Mouse (Mus musculus) hindbrain, postnatal 0 days (tissue): Measurements from ENCODE around the gene Lmntd1. TPM values are rescaled to one million over a fixed set of nuclear protein-coding genes. Genes with fewer than 3 reads are reported as not detected.

Experiments used
- ATAC-seq: fragments of 200-750 bp; cut with Nextera tagmentation; 2 replicates; pipeline ENCODE4 v1.8.0; 2017; ENCODE audit warnings: mild to moderate bottlenecking, moderate TSS enrichment, moderate library complexity
- DNase-seq: peaks from one replicate; pipeline ENCODE4 v3.0.0-alpha.2; 2015; ENCODE audit warnings: low spot score
- H3K27ac ChIP-seq: fragments of 300-500 bp; sonication (generic); 2 replicates; pipeline ENCODE4 v1.5.1; 2014; ENCODE audit warnings: mild to moderate bottlenecking
- H3K27me3 ChIP-seq: fragments of 300-500 bp; sonication (generic); 2 replicates; pipeline ENCODE4 v1.6.1; 2014; ENCODE audit warnings: low read length, mixed read lengths; ENCODE audit not compliant: insufficient read depth
- H3K36me3 ChIP-seq: fragments of 300-500 bp; sonication (generic); 2 replicates; pipeline ENCODE4 v1.6.1; 2014; ENCODE audit warnings: low read length, mixed read lengths; ENCODE audit not compliant: insufficient read depth
- H3K4me1 ChIP-seq: fragments of 300-500 bp; sonication (generic); 2 replicates; pipeline ENCODE4 v1.6.1; 2014; ENCODE audit warnings: antibody characterized with exemption, low read length, mixed read lengths; ENCODE audit not compliant: insufficient read depth
- H3K4me2 ChIP-seq: fragments of 300-500 bp; sonication (generic); 2 replicates; pipeline ENCODE4 v1.6.1; 2014; ENCODE audit warnings: low read depth, mild to moderate bottlenecking, low read length, moderate library complexity, mixed read lengths
- H3K4me3 ChIP-seq: fragments of 300-500 bp; sonication (generic); 2 replicates; pipeline ENCODE4 v1.5.1; 2014; ENCODE audit warnings: low read length
- H3K9ac ChIP-seq: fragments of 300-500 bp; sonication (generic); replicated peaks from 2 replicates; pipeline ENCODE4 v1.6.1; 2014; ENCODE audit warnings: mild to moderate bottlenecking, low read length, moderate library complexity, mixed read lengths
- H3K9me3 ChIP-seq: fragments of 300-500 bp; sonication (generic); 2 replicates; pipeline ENCODE4 v1.6.1; 2016; ENCODE audit warnings: low read length, mixed read lengths
- CTCF ChIP-seq: IDR thresholded peaks from 2 replicates; pipeline ENCODE4 v1.5.1; 2016; ENCODE audit warnings: antibody characterized with exemption, control low read depth, low read depth
- WGBS: fragments of 180-500 bp; shearing (Covaris S2); extraction: QIAGEN DNeasy Blood & Tissue Kit; methylation state at CpG from one replicate; pipeline ENCODE4 v1.1.7; 2014; 5-methylcytosine and 5-hydroxymethylcytosine counted together
- polyA plus RNA-seq: library from polyadenylated mRNA; unstranded; fragments of >200 nt; fragmentation: Nextera tagmentation; extraction: Ambion mirVana; gene quantifications from 2 replicates; pipeline ENCODE4 v1.2.1, GENCODE M21; 2015
- total RNA-seq: library from RNA; depleted of rRNA; stranded (reverse); fragments of >200 nt; gene quantifications from 2 replicates; pipeline ENCODE4 v1.2.3, GENCODE M21; 2014

Gene Lmntd1
- total and polyA plus RNA-seq, 2 experiments from 2014 or later, result 1.5 to 2.3 TPM

DNA sequence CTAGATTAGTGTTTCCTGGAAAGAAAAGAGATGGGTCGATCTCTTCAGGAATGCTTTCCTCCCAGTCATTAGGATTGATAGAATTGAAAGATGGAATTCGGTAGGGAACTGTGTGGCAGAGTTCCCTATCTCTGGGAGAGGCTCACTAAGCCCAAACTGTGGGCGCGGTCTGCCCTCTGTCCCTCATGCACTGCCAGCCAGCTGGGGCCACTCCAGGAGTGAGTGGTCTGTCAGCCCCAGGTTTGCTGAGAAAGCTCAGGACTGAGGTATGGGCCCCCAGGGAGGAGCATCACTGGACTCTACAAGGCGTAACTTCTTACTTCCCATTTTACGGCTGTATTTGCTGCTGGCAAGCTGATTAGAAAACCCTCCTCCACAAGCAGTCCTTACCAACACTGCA, 22.1 kb downstream of the Lmntd1 start:
- no peak for TF ChIP-seq CTCF
- DNase-seq, result no peak
- Histone ChIP-seq H3K36me3 (no peaks in the 10 kb centered on the region), H3K4me2 (no peak overlapping the region), H3K27me3 (no peaks in the 10 kb centered on the region), H3K9ac (no peak overlapping the region), H3K4me1 (no peaks in the 10 kb centered on the region), H3K4me3 (no peak overlapping the region), H3K27ac (peak overlapping the region; percentile 34; the same call in 1 of the 2 replicates), H3K9me3 (no peaks in the 10 kb centered on the region)
- ATAC-seq, result no peak
- 73% methylated on average over 6 of the region's 6 CpGs for WGBS

DNA sequence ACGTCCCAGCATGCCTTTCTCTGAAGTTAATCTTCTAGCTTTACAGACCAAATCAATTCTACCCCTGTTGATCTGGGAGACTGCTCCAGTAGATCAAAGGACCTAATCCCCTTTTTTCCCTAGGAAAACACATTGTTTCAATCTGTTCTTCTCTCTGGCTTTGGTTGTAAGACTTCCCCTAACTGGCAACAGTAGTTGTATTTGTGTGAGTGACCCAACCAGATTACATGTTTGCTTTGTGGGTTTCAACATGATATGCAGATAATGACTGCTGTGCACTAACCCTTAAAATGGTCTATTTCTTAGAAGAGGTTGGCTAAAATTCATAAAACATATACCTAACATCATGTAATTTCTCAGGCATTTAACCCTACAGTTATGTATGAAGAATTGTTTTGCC, 22.5 kb downstream of the Lmntd1 start:
- 56% methylated on average over 1 of the region's 1 CpGs for WGBS
- Histone ChIP-seq H3K9me3 (no peaks in the 10 kb centered on the region), H3K27me3 (no peaks in the 10 kb centered on the region), H3K4me1 (no peaks in the 10 kb centered on the region), H3K4me2 (no peak overlapping the region), H3K36me3 (no peaks in the 10 kb centered on the region), H3K9ac (no peak overlapping the region), H3K4me3 (no peak overlapping the region), H3K27ac (no peak overlapping the region)
- DNase-seq (no peak), ATAC-seq (no peak)
- TF ChIP-seq CTCF, result no peak

DNA sequence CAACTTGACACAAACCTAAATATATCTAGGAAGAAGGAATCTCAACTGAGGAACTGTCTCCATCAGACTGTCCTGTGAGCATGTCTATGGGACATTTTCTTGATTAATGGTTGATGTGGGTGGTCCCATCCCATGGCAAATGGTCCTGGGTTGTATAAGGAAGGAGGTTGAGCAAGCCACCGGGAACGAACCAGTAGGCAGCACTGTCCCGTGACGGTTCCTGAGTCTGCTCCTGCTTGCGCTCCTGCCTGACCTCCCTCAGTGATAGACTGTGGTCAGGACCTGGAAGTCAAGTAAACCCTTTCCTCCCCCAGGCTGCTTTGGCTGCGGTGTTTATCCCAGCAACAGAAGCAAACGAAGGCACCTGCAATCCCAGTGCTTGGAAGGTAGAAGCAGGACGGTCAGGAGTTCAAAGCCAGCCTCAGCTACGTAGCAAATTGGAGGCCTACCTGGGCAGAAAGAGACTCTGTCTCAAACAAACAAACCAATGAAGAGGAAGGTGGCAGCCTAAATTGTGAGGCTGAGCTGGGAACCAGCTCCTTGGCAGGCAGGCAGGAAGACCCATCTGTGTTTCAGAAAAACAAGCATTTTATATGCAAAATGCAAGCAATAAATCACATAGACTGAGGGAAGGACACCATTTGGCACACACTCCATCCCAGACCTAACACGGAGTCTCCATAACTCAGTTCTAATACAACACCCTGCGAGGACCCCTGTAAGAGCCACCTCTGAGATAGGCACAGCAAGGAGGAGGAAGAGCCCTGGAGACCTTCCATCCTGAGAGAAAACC, 23.4 kb downstream of the Lmntd1 start:
- H3K27me3 ChIP-seq, result no peaks in the 10 kb centered on the region
- no peaks in the 10 kb centered on the region for H3K9me3 ChIP-seq
- TF ChIP-seq CTCF, result no peak
- H3K4me1 ChIP-seq, result no peaks in the 10 kb centered on the region
- H3K4me2 ChIP-seq, result no peak overlapping the region
- no peak overlapping the region for H3K27ac ChIP-seq
- DNase-seq (no peak), ATAC-seq (no peak)
- no peaks in the 10 kb centered on the region for H3K36me3 ChIP-seq
- H3K4me3 ChIP-seq, result no peak overlapping the region
- WGBS, result 84% methylated on average over 11 of the region's 11 CpGs
- no peak overlapping the region for H3K9ac ChIP-seq

DNA sequence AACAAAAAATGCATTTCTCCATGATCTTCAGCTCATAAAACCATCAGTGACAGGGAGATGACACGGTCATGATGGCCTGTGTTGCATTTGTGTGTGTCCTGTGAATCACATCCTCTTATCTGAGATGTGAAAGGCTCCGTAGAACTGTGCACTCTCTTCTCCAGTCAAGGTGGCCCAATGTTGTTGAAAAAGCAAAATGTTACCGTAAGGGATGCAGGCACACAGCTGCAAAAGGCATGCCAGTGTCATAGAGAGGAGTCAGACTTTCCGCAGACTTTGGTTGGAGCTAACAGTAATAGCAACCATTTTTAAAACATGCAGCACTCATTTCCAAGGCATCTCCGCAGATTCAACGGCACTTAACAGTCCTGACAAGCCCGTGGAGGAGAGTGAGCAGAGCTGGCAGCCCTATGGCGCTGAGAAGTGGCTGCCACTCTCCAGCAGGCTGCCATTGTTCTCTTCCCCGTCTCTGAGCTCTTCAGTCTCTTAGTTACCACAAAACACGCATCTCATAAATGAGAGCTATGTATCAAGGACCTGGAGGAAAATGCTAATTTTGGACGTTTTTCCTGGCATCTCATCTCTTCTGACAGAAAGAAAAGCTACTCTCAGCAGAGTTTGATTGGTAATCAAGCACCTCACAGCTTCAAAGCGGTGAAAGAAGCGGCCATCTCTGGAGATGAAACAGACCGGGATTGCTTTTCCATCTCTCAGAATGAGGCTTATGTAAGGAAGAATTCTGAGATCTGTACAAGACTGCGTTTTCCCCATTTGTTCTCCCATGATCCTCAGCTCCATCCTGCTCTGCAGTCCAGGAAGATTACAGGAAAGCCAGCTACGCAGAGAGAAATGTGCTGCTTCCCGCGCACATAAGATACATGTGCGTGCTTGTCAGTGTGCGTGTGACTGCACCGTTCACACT, 28.8 kb downstream of the Lmntd1 start:
- H3K4me2 ChIP-seq, result peak overlapping the region; percentile 35
- peak overlapping the region; percentile 32 for H3K27ac ChIP-seq
- H3K4me3 ChIP-seq, result no peak overlapping the region
- no peaks in the 10 kb centered on the region for H3K27me3 ChIP-seq
- DNase-seq (peak; percentile 55), ATAC-seq (peak; percentile 83)
- no peaks in the 10 kb centered on the region for H3K36me3 ChIP-seq
- no peak for TF ChIP-seq CTCF
- H3K9me3 ChIP-seq, result no peaks in the 10 kb centered on the region
- no peak overlapping the region for H3K9ac ChIP-seq
- 28% methylated on average over 21 of the region's 21 CpGs for WGBS
- H3K4me1 ChIP-seq, result peaks cover 12% of the 10 kb centered on the region

DNA sequence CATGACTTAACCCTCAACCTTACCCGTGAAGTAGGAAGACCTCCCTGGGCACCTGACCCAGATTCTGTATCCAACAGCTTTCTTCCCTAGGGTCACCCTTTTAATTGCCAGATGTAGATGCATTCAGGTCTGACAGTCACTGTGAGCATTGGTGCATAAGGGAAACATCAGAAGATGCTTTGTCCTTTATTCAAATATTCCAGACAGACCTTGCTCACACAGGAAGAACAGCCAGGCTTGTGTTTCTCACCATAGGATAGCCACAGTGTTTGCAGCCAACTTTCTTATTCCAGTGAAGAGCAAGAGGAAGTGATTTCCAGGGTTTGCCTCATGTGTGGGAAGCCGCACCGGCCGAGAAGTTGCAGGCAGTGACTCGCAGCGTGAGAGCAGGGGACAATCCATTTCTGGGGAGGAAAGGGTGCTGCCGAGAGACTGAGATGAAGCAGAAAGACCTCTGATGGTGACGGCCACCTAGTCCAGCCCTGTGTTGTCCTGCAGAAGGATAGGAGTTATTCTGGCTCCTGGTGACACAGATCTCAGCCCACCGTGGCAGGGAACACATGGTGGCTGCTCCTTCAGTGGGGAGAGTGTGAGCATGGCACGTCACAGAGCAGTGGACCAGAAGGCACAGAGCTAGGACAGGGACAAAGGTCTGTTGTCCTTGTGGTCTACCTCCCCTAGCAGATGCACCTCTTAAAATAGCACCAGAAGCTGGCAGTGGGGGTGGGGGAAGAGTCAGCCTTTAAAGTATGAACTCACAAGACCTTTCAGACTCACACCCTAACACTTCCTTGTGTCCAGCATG, 32.6 kb downstream of the Lmntd1 start:
- H3K4me3 ChIP-seq, result no peak overlapping the region
- H3K27me3 ChIP-seq, result no peaks in the 10 kb centered on the region
- WGBS, result 42% methylated on average over 10 of the region's 10 CpGs
- TF ChIP-seq CTCF, result no peak
- ATAC-seq (no peak), DNase-seq (no peak)
- no peak overlapping the region for H3K4me2 ChIP-seq
- H3K27ac ChIP-seq, result no peak overlapping the region
- no peaks in the 10 kb centered on the region for H3K9me3 ChIP-seq
- no peak overlapping the region for H3K9ac ChIP-seq
- peaks cover 20% of the 10 kb centered on the region for H3K4me1 ChIP-seq
- H3K36me3 ChIP-seq, result no peaks in the 10 kb centered on the region

DNA sequence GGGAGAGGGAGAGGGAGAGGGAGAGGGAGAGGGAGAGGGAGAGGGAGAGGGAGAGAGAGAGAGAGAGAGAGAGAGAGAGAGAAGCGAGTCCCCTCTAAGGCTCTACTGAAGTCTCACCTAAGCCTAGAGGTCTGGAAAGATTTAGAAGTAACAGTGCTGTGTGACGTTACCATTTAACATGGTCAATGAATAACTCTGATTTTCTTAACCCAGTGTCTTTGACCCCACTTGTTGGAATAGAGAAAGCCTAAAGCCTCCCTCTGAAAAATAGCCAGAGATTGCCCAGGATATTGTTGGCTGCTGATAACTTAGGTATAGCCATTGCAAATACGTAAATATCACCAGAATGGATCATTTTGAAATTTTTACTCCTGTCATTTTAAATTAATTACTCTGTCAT, 34.4 kb downstream of the Lmntd1 start:
- TF ChIP-seq CTCF, result no peak
- no peaks in the 10 kb centered on the region for H3K9me3 ChIP-seq
- H3K4me2 ChIP-seq, result no peak overlapping the region
- no peak overlapping the region for H3K9ac ChIP-seq
- DNase-seq (no peak), ATAC-seq (no peak)
- 90% methylated on average over 3 of the region's 3 CpGs for WGBS
- peaks cover 16% of the 10 kb centered on the region for H3K4me1 ChIP-seq
- no peak overlapping the region for H3K27ac ChIP-seq
- no peaks in the 10 kb centered on the region for H3K36me3 ChIP-seq
- H3K27me3 ChIP-seq, result no peaks in the 10 kb centered on the region
- no peak overlapping the region for H3K4me3 ChIP-seq
